Mouse (Mus musculus) E14TG2a.4 (cell line): ENCODE results near the gene Ets2.

ENCODE experiments used
- H3K27me3 ChIP-seq: 2 replicates; pipeline ENCODE4 v1.6.1; 2014; ENCODE audit warnings: low read length, control low read depth; ENCODE audit not compliant: insufficient read depth
- H3K36me3 ChIP-seq: 2 replicates; pipeline ENCODE4 v1.6.1; 2014; ENCODE audit warnings: low read length, control low read depth; ENCODE audit not compliant: insufficient read depth
- H3K4me1 ChIP-seq: replicated peaks from 2 replicates; pipeline ENCODE4 v1.6.1; 2014; ENCODE audit warnings: low read depth, low read length, control low read depth
- H3K4me3 ChIP-seq: replicated peaks from 2 replicates; pipeline ENCODE4 v1.5.1; 2014; ENCODE audit warnings: mild to moderate bottlenecking, low read length
- H3K9me3 ChIP-seq: 2 replicates; pipeline ENCODE4 v1.6.1; 2014; ENCODE audit warnings: low read length, control low read depth
- CTCF ChIP-seq: conservative IDR thresholded peaks from 2 replicates; pipeline ENCODE4 v1.5.1; 2014; ENCODE audit warnings: low read length
- NANOG ChIP-seq: IDR thresholded peaks from 2 replicates; pipeline ENCODE4 v1.6.1; 2014; ENCODE audit warnings: borderline replicate concordance, low read length, mixed read lengths
- POU5F1 ChIP-seq: IDR thresholded peaks from 2 replicates; pipeline ENCODE4 v1.6.1; 2014; ENCODE audit warnings: low read length, borderline replicate concordance

Ets2 gene

GRCm38 (mm10) chr16:95734785-95735184 is 32.9 kb downstream of the Ets2 start:
- Histone ChIP-seq H3K27me3 (peaks cover 20% of the 10 kb centered on the region), H3K9me3 (no peaks in the 10 kb centered on the region)
- TF ChIP-seq CTCF = no peak

GRCm38 (mm10) chr16:95736059-95736458 is 34.2 kb downstream of the Ets2 start:
- H3K4me1 ChIP-seq = peaks cover 33% of the 10 kb centered on the region
- no peak for TF ChIP-seq NANOG
- no peak for TF ChIP-seq POU5F1
- no peak for TF ChIP-seq CTCF
- peaks cover 13% of the 10 kb centered on the region for H3K27me3 ChIP-seq
- no peaks in the 10 kb centered on the region for H3K36me3 ChIP-seq
- no peaks in the 10 kb centered on the region for H3K9me3 ChIP-seq
- 0 out of 2 replicates have a peak overlapping the region, but pooled peaks have one; percentile 1 for H3K4me3 ChIP-seq

More at GRCm38 (mm10) chr16:95734785-95735184, 32.9 kb downstream of the Ets2 start:
- Histone ChIP-seq H3K4me3 (no peak overlapping the region), H3K4me1 (peaks cover 29% of the 10 kb centered on the region), H3K36me3 (no peaks in the 10 kb centered on the region)

DNA sequence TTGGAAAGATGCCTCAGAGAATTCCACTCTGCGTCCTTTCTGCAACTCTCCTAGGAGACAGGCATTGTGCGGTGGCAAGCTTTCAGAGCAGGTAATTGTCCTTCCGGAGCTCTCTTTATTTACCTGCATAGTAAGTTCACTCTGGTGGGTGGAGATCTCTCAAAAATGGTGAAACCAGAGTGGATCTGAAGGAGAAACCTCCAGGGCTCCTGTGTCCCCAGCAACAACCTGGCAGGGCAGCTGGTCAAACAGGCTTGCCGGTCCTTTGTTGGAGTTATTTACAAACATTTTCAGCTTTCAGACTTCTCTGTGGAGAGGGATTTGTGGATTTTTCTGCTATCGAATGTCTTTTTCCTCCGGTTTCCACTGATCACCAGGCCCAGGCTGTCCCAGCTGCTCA is 34.6 kb downstream of the Ets2 start:
- no peaks in the 10 kb centered on the region for H3K36me3 ChIP-seq
- no peak for TF ChIP-seq NANOG
- no peak for TF ChIP-seq CTCF
- no peak for TF ChIP-seq POU5F1
- peak overlapping the region; percentile 1; the same call in 1 of the 2 replicates for H3K4me3 ChIP-seq
- no peaks in the 10 kb centered on the region for H3K9me3 ChIP-seq
- H3K4me1 ChIP-seq = peaks cover 37% of the 10 kb centered on the region
- peaks cover 9% of the 10 kb centered on the region for H3K27me3 ChIP-seq

GRCm38 (mm10) chr16:95739522-95739921 is 37.6 kb downstream of the Ets2 start:
- Histone ChIP-seq H3K36me3 (no peaks in the 10 kb centered on the region), H3K4me3 (no peak overlapping the region), H3K27me3 (no peaks in the 10 kb centered on the region), H3K9me3 (no peaks in the 10 kb centered on the region), H3K4me1 (peaks cover 39% of the 10 kb centered on the region)
- no peak for TF ChIP-seq NANOG
- TF ChIP-seq CTCF = no peak
- TF ChIP-seq POU5F1 = no peak

- peaks cover 30% of the 10 kb centered on the region for H3K4me1 ChIP-seq
- no peak for TF ChIP-seq POU5F1
- no peak for TF ChIP-seq CTCF
- TF ChIP-seq NANOG = no peak
- no peaks in the 10 kb centered on the region for H3K36me3 ChIP-seq
- H3K4me3 ChIP-seq = no peak overlapping the region
- no peaks in the 10 kb centered on the region for H3K27me3 ChIP-seq
- no peaks in the 10 kb centered on the region for H3K9me3 ChIP-seq
Measured at GRCm38 (mm10) chr16:95741358-95741757, 39.5 kb downstream of the Ets2 start.

DNA sequence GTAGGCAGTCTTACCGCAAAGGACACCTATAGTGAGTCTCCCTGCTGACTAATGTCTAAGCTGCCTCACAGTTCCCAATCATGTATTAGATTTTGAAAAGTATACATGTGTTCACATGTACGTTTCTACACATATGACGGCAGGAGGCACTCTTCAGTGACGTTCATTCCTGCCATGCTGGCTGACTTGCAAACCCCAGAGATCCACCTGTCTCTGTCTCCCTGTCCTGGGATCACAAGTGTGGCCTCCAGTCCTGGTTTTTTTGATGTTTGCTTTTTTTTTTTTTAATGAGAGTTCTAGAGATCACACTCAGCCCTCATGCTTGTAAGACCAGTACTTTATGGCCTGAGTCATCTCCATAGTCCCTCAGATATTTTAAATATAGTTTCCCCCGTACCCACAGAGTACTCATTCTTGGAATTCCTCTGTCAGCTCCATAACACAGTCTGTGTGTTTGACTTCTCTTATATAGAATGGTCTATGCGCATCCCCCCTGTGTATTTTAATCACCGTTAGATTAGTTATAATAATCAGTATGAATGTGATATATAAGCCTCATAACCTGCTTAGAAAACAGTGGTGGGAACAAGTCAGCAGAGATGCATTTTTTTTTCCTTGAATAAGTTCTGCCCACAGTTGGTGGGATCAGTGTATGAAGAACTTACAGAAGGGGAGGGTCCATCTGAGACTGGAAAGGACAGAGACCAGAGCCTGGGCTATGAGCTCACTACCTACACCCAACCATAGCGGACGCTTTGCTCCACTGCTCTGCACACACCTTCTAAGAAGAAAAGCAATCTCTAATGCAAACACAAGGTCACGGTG is 40.3 kb downstream of the Ets2 start:
- no peaks in the 10 kb centered on the region for H3K27me3 ChIP-seq
- TF ChIP-seq POU5F1 (no peak), CTCF (no peak)
- no peak overlapping the region for H3K4me3 ChIP-seq
- peaks cover 22% of the 10 kb centered on the region for H3K4me1 ChIP-seq
- H3K36me3 ChIP-seq = no peaks in the 10 kb centered on the region
- H3K9me3 ChIP-seq = no peaks in the 10 kb centered on the region

GRCm38 (mm10) chr16:95742740-95743030 is 40.8 kb downstream of the Ets2 start:
- Histone ChIP-seq H3K4me3 (no peak overlapping the region), H3K36me3 (no peaks in the 10 kb centered on the region), H3K27me3 (0 out of 2 replicates have a peak, but pooled peaks cover 1% of the 10 kb centered on the region)

DNA sequence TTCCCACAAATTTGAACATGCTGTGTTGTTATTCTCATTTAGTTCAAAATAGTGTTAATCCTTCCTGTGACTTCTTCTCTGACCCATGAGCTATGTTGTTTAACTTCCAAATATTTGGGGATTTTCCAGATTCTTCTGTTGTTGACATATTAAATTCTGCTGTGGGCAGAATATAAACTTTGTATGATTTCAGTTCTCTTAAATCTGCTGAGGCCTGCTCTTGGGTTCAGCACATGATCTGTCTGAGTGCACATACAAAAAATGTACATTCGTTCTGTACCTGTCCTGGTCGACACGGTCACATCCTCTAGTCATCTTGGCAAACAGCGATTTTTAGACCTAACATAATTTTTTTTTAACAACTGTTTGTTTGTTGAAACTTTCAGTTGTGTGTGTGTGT is 41.2 kb downstream of the Ets2 start:
- Histone ChIP-seq H3K9me3 (no peaks in the 10 kb centered on the region), H3K4me1 (peaks cover 18% of the 10 kb centered on the region), H3K36me3 (no peaks in the 10 kb centered on the region), H3K4me3 (no peak overlapping the region), H3K27me3 (0 out of 2 replicates have a peak, but pooled peaks cover 4% of the 10 kb centered on the region)
- no peak for TF ChIP-seq CTCF
- no peak for TF ChIP-seq NANOG
- TF ChIP-seq POU5F1 = no peak

More at GRCm38 (mm10) chr16:95742740-95743030, 40.8 kb downstream of the Ets2 start:
- no peak for TF ChIP-seq CTCF
- TF ChIP-seq NANOG = no peak
- TF ChIP-seq POU5F1 = no peak
- H3K9me3 ChIP-seq = no peaks in the 10 kb centered on the region
- peaks cover 18% of the 10 kb centered on the region for H3K4me1 ChIP-seq

- no peak overlapping the region for H3K4me3 ChIP-seq
- H3K27me3 ChIP-seq = peaks cover 9% of the 10 kb centered on the region; the same call in 1 of the 2 replicates
- H3K9me3 ChIP-seq = no peaks in the 10 kb centered on the region
- H3K36me3 ChIP-seq = no peaks in the 10 kb centered on the region
- TF ChIP-seq NANOG (no peak), POU5F1 (no peak), CTCF (no peak)
- H3K4me1 ChIP-seq = peaks cover 10% of the 10 kb centered on the region
Measured at GRCm38 (mm10) chr16:95744771-95745170, 42.9 kb downstream of the Ets2 start.
